Mouse (Mus musculus) ovary, postnatal 14 days (tissue): Measurements from ENCODE around the gene Fggy.
A peak's percentile ranks its signal among the peaks of the same experiment; 100 is the strongest.

Experiments
- DNase-seq: peaks from one replicate; pipeline ENCODE4 v3.0.0; 2022; ENCODE audit warnings: low spot score

The Fggy gene

GRCm38 (mm10) chr4:95664327-95664726 is 107.0 kb downstream of the Fggy start:
- no peak for DNase-seq

- no peak for DNase-seq
These were observed 109.1 kb downstream of the Fggy start for GRCm38 (mm10) chr4:95666284-95666889.

GRCm38 (mm10) chr4:95666896-95667295 is 109.6 kb downstream of the Fggy start:
- DNase-seq = no peak

- DNase-seq = no peak
These were observed 110.3 kb downstream of the Fggy start for GRCm38 (mm10) chr4:95667595-95667994.

GRCm38 (mm10) chr4:95668543-95668942 is 111.2 kb downstream of the Fggy start:
- no peak for DNase-seq

GRCm38 (mm10) chr4:95669336-95669735 is 112.0 kb downstream of the Fggy start:
- DNase-seq = no peak

GRCm38 (mm10) chr4:95670559-95670958 is 113.3 kb downstream of the Fggy start:
- DNase-seq = no peak

GRCm38 (mm10) chr4:95672039-95672438 is 114.7 kb downstream of the Fggy start:
- no peak for DNase-seq

- DNase-seq = no peak
These were observed 119.1 kb downstream of the Fggy start for GRCm38 (mm10) chr4:95676390-95676789.

- DNase-seq = no peak
These were observed 123.6 kb downstream of the Fggy start for GRCm38 (mm10) chr4:95680756-95681449.

GRCm38 (mm10) chr4:95684522-95685080 is 127.3 kb downstream of the Fggy start:
- peak; percentile 11 for DNase-seq

GRCm38 (mm10) chr4:95686775-95687174 is 129.5 kb downstream of the Fggy start:
- DNase-seq = no peak

- DNase-seq = no peak
These were observed 130.0 kb downstream of the Fggy start for GRCm38 (mm10) chr4:95687350-95687749.

GRCm38 (mm10) chr4:95688159-95688558 is 130.9 kb downstream of the Fggy start:
- no peak for DNase-seq

- DNase-seq = no peak
These were observed 143.1 kb downstream of the Fggy start for GRCm38 (mm10) chr4:95700366-95700765.

GRCm38 (mm10) chr4:95707941-95708897 is 150.9 kb downstream of the Fggy start:
- DNase-seq = no peak

- DNase-seq = no peak
These were observed 152.4 kb downstream of the Fggy start for GRCm38 (mm10) chr4:95709750-95710149.

GRCm38 (mm10) chr4:95712802-95713201 is 155.5 kb downstream of the Fggy start:
- DNase-seq = no peak

- no peak for DNase-seq
These were observed 156.0 kb downstream of the Fggy start for GRCm38 (mm10) chr4:95713271-95713670.

- DNase-seq = no peak
These were observed 158.8 kb downstream of the Fggy start for GRCm38 (mm10) chr4:95716137-95716536.

- no peak for DNase-seq
These were observed 166.3 kb downstream of the Fggy start for GRCm38 (mm10) chr4:95723615-95724014.

- no peak for DNase-seq
These were observed 169.1 kb downstream of the Fggy start for GRCm38 (mm10) chr4:95726361-95726760.
